Mouse (Mus musculus) myocyte (in vitro differentiated cells): ENCODE measurements around the gene Abcg4. TPM values are rescaled to one million over a fixed set of nuclear protein-coding genes. Genes with fewer than 3 reads are reported as not detected.
A peak's percentile ranks its signal among the peaks of the same experiment; 100 is the strongest.

ENCODE experiments used
- H3K27me3 ChIP-seq: one replicate; pipeline ENCODE4 v1.6.1; 2011; ENCODE audit not compliant: control insufficient read depth, insufficient read depth, insufficient read length
- H3K36me3 ChIP-seq: one replicate; pipeline ENCODE4 v1.6.1; 2011; ENCODE audit not compliant: control insufficient read depth, insufficient read depth
- H3K4me2 ChIP-seq: one replicate; pipeline ENCODE4 v1.6.1; 2011; ENCODE audit warnings: low read depth, control low read depth
- H3K4me3 ChIP-seq: one replicate; pipeline ENCODE4 v1.5.1; 2011; ENCODE audit warnings: mild to moderate bottlenecking, control low read depth, moderate library complexity
- H3K79me2 ChIP-seq: one replicate; pipeline ENCODE4 v1.6.1; 2011; ENCODE audit not compliant: control insufficient read depth, insufficient read depth
- H3ac ChIP-seq: one replicate; pipeline ENCODE4 v1.6.1; 2011; ENCODE audit not compliant: control insufficient read depth, insufficient read length
- CEBPB ChIP-seq: IDR thresholded peaks from 2 replicates; pipeline ENCODE4 v1.6.1; 2011; ENCODE audit warnings: mild to moderate bottlenecking, moderate library complexity; ENCODE audit not compliant: poor library complexity, insufficient read depth, severe bottlenecking
- E2F4 ChIP-seq: IDR thresholded peaks from one replicate; pipeline ENCODE4 v1.6.1; 2011; ENCODE audit warnings: mild to moderate bottlenecking, control low read depth, moderate library complexity; ENCODE audit not compliant: insufficient read depth
- MAX ChIP-seq: IDR thresholded peaks from one replicate; pipeline ENCODE4 v1.6.1; 2011; ENCODE audit warnings: low read depth, mild to moderate bottlenecking, control low read depth
- MYOD1 ChIP-seq, 3 experiments: IDR thresholded peaks; one replicate each; pipeline ENCODE4 v1.6.1; 2011; ENCODE audit warnings: control low read depth in 2 of 3, low read depth in 2 of 3, mild to moderate bottlenecking in 2 of 3, moderate library complexity in 1 of 3; ENCODE audit not compliant: insufficient read length in 2 of 3, control insufficient read depth in 1 of 3
- MYOG ChIP-seq, 3 experiments: IDR thresholded peaks; one replicate each; pipeline ENCODE4 v1.6.1; 2011; ENCODE audit warnings: control low read depth in 2 of 3, low read depth in 2 of 3, mild to moderate bottlenecking in 2 of 3; ENCODE audit not compliant: insufficient read length in 2 of 3, control insufficient read depth in 1 of 3, insufficient read depth in 1 of 3
- POLR2A ChIP-seq: IDR thresholded peaks from one replicate; pipeline ENCODE4 v1.6.1; 2011; ENCODE audit warnings: low read depth, mild to moderate bottlenecking, control low read depth, moderate library complexity; ENCODE audit not compliant: insufficient read length
- POLR2AphosphoS2 ChIP-seq: IDR thresholded peaks from one replicate; pipeline ENCODE4 v1.6.1; 2011; ENCODE audit warnings: low read depth, control low read depth; ENCODE audit not compliant: insufficient read length
- REST ChIP-seq: IDR thresholded peaks from one replicate; pipeline ENCODE4 v1.6.1; 2011; ENCODE audit warnings: mild to moderate bottlenecking, control low read depth, moderate library complexity; ENCODE audit not compliant: insufficient read depth, insufficient read length
- SRF ChIP-seq: IDR thresholded peaks from one replicate; pipeline ENCODE4 v1.6.1; 2011; ENCODE audit warnings: low read depth; ENCODE audit not compliant: control insufficient read depth, insufficient read length
- TCF12 ChIP-seq: IDR thresholded peaks from one replicate; pipeline ENCODE4 v1.6.1; 2011; ENCODE audit warnings: mild to moderate bottlenecking, control low read depth; ENCODE audit not compliant: poor library complexity, insufficient read depth, severe bottlenecking
- TCF3 ChIP-seq: IDR thresholded peaks from one replicate; pipeline ENCODE4 v1.6.1; 2011; ENCODE audit warnings: low read depth, control low read depth; ENCODE audit not compliant: insufficient read length
- USF1 ChIP-seq: IDR thresholded peaks from one replicate; pipeline ENCODE4 v1.6.1; 2011; ENCODE audit warnings: low read depth, mild to moderate bottlenecking, control low read depth, moderate library complexity
- polyA plus RNA-seq: library from polyadenylated mRNA; unstranded; fragments of >200 nt; fragmentation: generic; extraction: Trizol; gene quantifications from one replicate; pipeline ENCODE4 v1.2.1, GENCODE M21; 2012; ENCODE audit warnings: missing spikeins

The Abcg4 gene
- polyA plus RNA-seq, 1 experiment: 0.10 TPM

DNA sequence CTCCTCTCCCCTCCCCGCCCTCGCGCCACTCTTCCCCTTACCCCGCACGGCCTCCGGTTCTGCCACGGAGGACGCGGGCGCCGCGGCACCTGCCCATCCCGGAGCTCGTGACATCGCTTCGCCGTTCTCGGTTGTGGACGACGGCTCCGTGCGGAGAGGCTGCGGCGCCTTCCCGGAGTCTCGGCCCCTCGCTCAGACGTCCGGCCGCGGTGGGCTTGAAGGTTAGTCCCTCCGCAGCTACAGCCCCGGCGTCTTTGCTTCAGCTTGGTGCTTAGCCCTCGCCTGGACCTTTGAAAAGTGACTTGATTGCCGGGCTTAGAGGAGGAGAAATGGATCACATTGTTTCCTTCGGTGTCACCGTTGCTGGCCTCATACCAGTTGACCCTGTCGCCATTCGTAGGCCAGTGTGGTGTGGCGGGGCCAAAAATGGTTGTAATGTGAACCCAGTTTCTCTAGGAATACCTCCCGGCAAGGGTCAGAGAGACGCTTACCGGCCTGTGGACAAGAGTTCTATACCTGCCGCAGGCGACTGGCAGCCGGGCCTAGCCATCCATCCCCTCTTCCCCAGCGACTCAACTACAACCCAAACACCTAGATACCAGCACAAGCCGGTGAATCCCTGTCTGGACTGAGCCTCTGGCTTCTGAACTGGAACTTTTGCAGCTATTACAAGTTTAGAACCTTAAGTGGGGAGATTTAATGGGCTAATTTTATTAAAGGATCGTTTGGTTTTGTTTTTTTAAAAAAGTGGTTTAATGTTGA, 47.1 kb upstream of the Abcg4 start:
- Histone ChIP-seq H3K27me3 (no peaks in the 10 kb centered on the region), H3K79me2 (peaks cover 23% of the 10 kb centered on the region), H3K4me3 (peak overlapping the region; percentile 76), H3ac (peak overlapping the region; percentile 86), H3K4me2 (peak overlapping the region; percentile 80), H3K36me3 (peaks cover 42% of the 10 kb centered on the region)
- TF ChIP-seq MAX: no peak
- TF ChIP-seq USF1: no peak
- peak; percentile 67 for TF ChIP-seq POLR2AphosphoS2
- no peak for TF ChIP-seq MYOD1 (IDR thresholded peaks at IDR 0.05; ENCODE audit: control insufficient read depth in 1 of 3, insufficient read length in 2 of 3, low read depth in 2 of 3)
- TF ChIP-seq MYOG (IDR thresholded peaks at IDR 0.05; ENCODE audit: control insufficient read depth in 1 of 3, insufficient read depth in 1 of 3, insufficient read length in 2 of 3, low read depth in 2 of 3): peak in 1 of 3 experiments; percentile 26
- TF ChIP-seq REST: no peak
- TF ChIP-seq TCF12: no peak

DNA sequence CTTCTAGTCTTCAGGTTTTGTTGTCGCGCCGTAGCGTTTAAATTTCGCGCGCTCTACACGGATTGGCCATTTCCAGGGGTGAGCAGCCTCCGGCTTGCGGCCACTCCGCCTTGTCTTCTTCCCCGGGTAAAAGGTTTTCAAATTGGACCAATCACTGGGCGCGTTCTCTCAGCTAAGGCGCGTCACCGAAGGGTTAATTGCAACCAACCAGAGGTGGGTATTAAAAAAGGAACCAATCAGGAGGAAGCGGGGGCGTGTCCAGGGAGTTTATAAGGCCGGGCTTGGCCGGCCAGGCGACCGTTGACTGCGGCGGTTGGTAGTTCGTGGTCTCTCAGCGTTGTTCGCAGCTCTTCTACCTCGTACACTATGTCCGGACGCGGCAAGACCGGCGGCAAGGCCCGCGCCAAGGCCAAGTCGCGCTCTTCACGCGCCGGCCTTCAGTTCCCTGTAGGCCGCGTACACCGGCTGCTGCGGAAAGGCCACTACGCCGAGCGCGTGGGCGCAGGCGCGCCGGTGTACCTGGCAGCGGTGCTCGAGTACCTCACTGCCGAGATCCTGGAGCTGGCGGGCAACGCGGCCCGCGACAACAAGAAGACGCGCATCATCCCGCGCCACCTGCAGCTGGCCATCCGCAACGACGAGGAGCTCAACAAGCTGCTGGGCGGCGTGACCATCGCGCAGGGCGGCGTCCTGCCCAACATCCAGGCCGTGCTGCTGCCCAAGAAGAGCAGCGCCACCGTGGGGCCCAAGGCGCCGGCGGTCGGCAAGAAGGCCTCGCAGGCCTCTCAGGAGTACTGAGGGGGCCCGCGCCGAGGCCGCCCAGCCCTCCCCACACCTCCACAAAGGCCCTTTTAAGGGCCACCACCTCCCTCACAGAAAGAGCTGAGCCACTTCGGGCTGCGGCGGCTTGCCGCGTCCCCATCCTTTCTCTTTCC, 46.2 kb upstream of the Abcg4 start, which contains the start of gene H2afx:
H2afx (plus strand) TSS at position 299 of the 935 bp plus-strand sequence.
- Histone ChIP-seq H3K4me2 (peak within 1 kb of the TSS; percentile 80), H3K79me2 (peaks cover 23% of the 10 kb centered on the region), H3ac (peak within 1 kb of the TSS; percentile 86), H3K27me3 (no peaks in the 10 kb centered on the region), H3K4me3 (peak within 1 kb of the TSS; percentile 76), H3K36me3 (peaks cover 42% of the 10 kb centered on the region)
- no peak for TF ChIP-seq USF1
- no peak for TF ChIP-seq TCF3
- peak in 2 of 3 experiments; percentile 3 to 19 for TF ChIP-seq MYOG (IDR thresholded peaks at IDR 0.05; ENCODE audit: control insufficient read depth in 1 of 3, insufficient read depth in 1 of 3, insufficient read length in 2 of 3, low read depth in 2 of 3)
- no peak for TF ChIP-seq CEBPB
- peak; percentile 100 for TF ChIP-seq E2F4
- TF ChIP-seq REST: peak; percentile 51
- peak in 1 of 3 experiments; percentile 17 for TF ChIP-seq MYOD1 (IDR thresholded peaks at IDR 0.05; ENCODE audit: control insufficient read depth in 1 of 3, insufficient read length in 2 of 3, low read depth in 2 of 3)
- TF ChIP-seq POLR2AphosphoS2: peak; percentile 94
- peak; percentile 88 for TF ChIP-seq POLR2A
- TF ChIP-seq MAX: no peak
- TF ChIP-seq SRF: no peak
- no peak for TF ChIP-seq TCF12

DNA sequence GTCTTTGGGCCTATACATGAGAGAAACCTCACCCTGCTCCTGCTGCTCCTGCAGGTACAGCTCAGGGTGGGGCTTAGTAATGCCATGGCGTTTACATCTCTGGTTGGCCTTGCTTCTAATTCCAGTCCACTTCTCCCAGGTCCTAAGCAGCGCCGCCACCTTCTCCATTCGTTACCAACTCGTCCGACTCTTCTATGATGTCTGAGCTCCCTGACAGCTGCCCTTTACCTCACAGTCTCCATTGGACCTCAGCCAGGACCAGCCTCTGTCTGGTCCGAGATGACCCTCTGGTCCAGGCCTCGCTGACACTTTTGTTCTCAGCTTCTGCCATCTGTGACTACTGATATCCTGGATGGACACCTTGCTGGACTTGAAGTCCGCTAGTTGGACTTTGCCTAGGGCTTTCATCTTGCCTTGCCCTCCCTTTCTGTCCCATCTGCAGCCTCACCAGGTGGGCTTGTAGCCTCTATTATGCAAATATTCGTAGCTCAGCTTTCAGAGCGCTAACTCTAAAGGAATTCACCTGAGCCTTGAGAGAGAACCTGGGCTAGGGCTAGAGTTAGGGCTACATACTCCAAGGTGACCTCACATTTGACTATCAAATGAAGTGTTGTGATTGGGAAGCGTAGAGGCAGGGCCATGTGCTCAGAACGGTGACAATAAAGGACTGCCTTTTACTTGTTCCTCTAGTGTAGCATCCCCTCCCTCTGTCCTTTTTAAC, 44.7 kb upstream of the Abcg4 start:
- no peak overlapping the region for H3ac ChIP-seq
- H3K4me3 ChIP-seq: no peak overlapping the region
- H3K27me3 ChIP-seq: no peaks in the 10 kb centered on the region
- H3K36me3 ChIP-seq: peaks cover 48% of the 10 kb centered on the region
- H3K79me2 ChIP-seq: peaks cover 27% of the 10 kb centered on the region
- no peak for TF ChIP-seq SRF
- TF ChIP-seq REST: no peak
- TF ChIP-seq MAX: no peak
- TF ChIP-seq USF1: no peak
- no peak for TF ChIP-seq TCF12
- no peak for TF ChIP-seq POLR2A
- TF ChIP-seq CEBPB: no peak
- TF ChIP-seq MYOG (IDR thresholded peaks at IDR 0.05; ENCODE audit: control insufficient read depth in 1 of 3, insufficient read depth in 1 of 3, insufficient read length in 2 of 3, low read depth in 2 of 3): no peak
- TF ChIP-seq POLR2AphosphoS2: no peak
- TF ChIP-seq TCF3: no peak
- TF ChIP-seq E2F4: no peak
- TF ChIP-seq MYOD1 (IDR thresholded peaks at IDR 0.05; ENCODE audit: control insufficient read depth in 1 of 3, insufficient read length in 2 of 3, low read depth in 2 of 3): no peak
- no peak overlapping the region for H3K4me2 ChIP-seq

DNA sequence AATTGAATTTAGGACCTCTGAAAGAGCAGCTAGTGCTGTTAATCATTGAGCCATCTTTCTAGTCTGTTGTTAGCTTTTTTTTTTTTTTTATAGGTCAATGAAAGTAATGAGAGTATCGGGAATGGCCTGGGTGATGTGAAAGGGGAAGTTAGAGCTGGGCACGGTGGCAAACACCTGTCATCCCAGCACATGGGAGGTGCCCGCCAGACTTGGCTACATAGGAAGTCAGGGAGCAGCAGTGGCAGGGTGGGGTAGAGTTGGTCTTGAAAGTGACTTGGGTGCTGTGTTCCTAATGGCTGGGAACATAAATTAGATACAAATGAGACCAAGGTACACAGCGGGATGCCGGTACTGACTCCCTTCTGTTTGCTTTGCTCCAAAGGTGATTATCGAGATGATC, 42.3 kb upstream of the Abcg4 start:
- H3ac ChIP-seq: no peak overlapping the region
- TF ChIP-seq E2F4 (no peak), TCF3 (no peak), POLR2AphosphoS2 (no peak), MAX (no peak)
- no peaks in the 10 kb centered on the region for H3K27me3 ChIP-seq
- H3K4me2 ChIP-seq: no peak overlapping the region
- no peak overlapping the region for H3K4me3 ChIP-seq
- H3K36me3 ChIP-seq: peaks cover 37% of the 10 kb centered on the region
- H3K79me2 ChIP-seq: peaks cover 18% of the 10 kb centered on the region
